Mouse (Mus musculus) brain, embryonic 14.5 days (tissue): ENCODE measurements around the gene Aamp.

Source experiments
- CTCF ChIP-seq: fragments of 200-500 bp; IDR thresholded peaks from 2 replicates; pipeline ENCODE4 v1.5.1; 2012; ENCODE audit warnings: inconsistent platforms, mild to moderate bottlenecking, moderate library complexity, borderline replicate concordance; ENCODE audit not compliant: insufficient read depth, insufficient read length; ENCODE audit errors: extremely low read depth
- POLR2A ChIP-seq: fragments of 200-500 bp; IDR thresholded peaks from 2 replicates; pipeline ENCODE4 v1.6.1; 2012; ENCODE audit warnings: mild to moderate bottlenecking, inconsistent platforms, borderline replicate concordance; ENCODE audit not compliant: poor library complexity, insufficient read depth, insufficient read length, severe bottlenecking; ENCODE audit errors: extremely low read depth

DNA sequence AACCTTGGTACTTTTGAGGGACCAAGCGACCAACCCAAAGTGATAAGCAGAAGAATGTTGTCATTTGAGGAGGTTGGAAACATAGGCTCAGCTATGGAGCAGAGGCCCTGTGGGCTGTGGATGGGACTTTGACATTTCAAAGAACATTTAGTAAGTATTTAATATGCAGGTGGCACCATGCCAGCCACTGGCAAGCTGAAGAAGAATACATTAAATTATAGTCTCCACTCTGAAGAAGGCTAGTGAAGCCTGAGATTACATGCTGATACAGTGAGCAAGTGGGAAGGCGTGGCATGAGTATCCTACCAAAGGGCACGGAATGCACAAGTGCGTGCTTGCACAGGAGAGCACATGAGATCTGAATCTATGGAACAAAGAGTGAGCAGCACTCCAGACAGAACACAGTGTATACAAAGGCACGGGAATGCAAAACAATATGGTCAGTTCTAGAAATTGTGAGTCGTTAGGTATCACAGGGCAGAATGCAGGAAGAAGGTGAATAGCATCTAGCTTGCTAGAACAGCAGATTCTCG lies 45.4 kb upstream of the Aamp start:
- TF ChIP-seq CTCF, result no peak
- no peak for TF ChIP-seq POLR2A
